ENCODE assay signal across 24 mouse cellular contexts in the genomic region with DNA sequence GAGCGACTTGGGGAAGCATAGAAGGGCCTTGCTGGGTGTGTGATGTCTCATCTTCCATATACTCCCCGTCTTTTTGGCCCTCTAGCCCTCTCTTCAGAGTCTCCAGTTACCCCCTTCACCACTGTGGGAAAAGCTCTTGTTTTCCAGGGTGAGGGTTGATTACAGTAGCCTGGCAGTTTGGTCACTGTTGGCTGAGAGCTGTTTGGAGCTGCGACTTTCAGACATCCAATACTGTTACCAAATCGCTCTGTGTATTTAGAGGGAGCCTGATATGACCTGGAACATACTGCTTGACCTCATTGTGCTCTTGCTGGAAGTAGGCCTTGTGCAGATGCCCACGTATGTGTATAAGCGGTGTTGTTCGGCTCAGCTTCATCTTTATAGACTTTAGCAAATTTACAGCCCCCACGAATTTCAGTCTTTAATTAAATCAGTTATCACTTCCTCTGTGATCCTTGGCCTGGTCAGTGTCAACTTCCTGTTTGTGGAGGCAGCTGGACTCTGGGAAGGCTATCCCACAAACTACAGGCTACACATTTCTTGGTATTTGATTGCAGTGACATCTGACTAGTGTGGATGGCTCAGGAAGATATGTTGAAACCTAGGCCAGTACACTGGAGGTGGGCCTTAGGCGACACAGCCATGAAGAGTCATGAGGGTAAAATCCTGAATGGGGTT. TPM values are rescaled to one million over a fixed set of nuclear protein-coding genes. Genes with fewer than 3 reads are reported as not detected.
"Had no signal": no experiment of that assay in that cellular context is flagged by ENCODE, and none has a peak within 500 bp of the region (broad histone marks: within the 10 kb centered on the region; RNA-seq: fewer than 3 reads in every experiment).

No protein-coding gene starts in this region.

- H3K27me3 ChIP-seq: limb, embryonic 12.5 days; limb, embryonic 15.5 days; lung, embryonic 15.5 days; midbrain, embryonic 13.5 days; neural tube, embryonic 13.5 days had no signal

- H3K9ac ChIP-seq: limb, embryonic 12.5 days; limb, embryonic 15.5 days; liver, embryonic 14.5 days; lung, embryonic 15.5 days; midbrain, embryonic 13.5 days; neural tube, embryonic 13.5 days had no signal

- H3K4me2 ChIP-seq: limb, embryonic 12.5 days; limb, embryonic 15.5 days; lung, embryonic 15.5 days; midbrain, embryonic 13.5 days; neural tube, embryonic 13.5 days had no signal

- DNase-seq: kidney, adult 18-20 months; kidney, adult 9 months; kidney, postnatal 14 days; kidney, postnatal 4 days; left cerebral cortex, postnatal 4 days; lung, adult 18-20 months; lung, postnatal 10 days; lung, postnatal 36 days; thymus, adult 2 months; thymus, postnatal 14 days; thymus, postnatal 4 days had no signal

- H3K4me1 ChIP-seq: limb, embryonic 12.5 days; limb, embryonic 15.5 days; lung, embryonic 15.5 days; midbrain, embryonic 10.5 days; midbrain, embryonic 13.5 days; neural tube, embryonic 13.5 days had no signal

- H3K36me3 ChIP-seq: limb, embryonic 12.5 days; limb, embryonic 15.5 days; lung, embryonic 15.5 days; midbrain, embryonic 13.5 days; neural tube, embryonic 13.5 days had no signal

- H3K27ac ChIP-seq: limb, embryonic 12.5 days; limb, embryonic 15.5 days; liver, embryonic 14.5 days; lung, embryonic 15.5 days; midbrain, embryonic 10.5 days; midbrain, embryonic 13.5 days; neural tube, embryonic 13.5 days; stomach, postnatal 0 days had no signal

- H3K4me3 ChIP-seq: limb, embryonic 12.5 days; limb, embryonic 15.5 days; lung, embryonic 15.5 days; megakaryocyte, embryonic 14.5 days; midbrain, embryonic 10.5 days; midbrain, embryonic 13.5 days; myocyte; neural tube, embryonic 13.5 days had no signal

- ATAC-seq: midbrain, embryonic 13.5 days; midbrain, embryonic 16.5 days had no signal

- H3K9me3 ChIP-seq: limb, embryonic 12.5 days; limb, embryonic 15.5 days; lung, embryonic 15.5 days; megakaryocyte, embryonic 14.5 days; midbrain, embryonic 10.5 days; midbrain, embryonic 13.5 days; neural tube, embryonic 13.5 days had no signal

RNA-seq across cellular contexts. Expression of gene Slc45a3, which starts 27.5 kb away (rescaled TPM):
- total RNA-seq: monocyte, adult 5-6 weeks; neutrophil, adult 5-6 weeks had no signal
